Mouse (Mus musculus) ES-E14 (cell line): Measurements from ENCODE around the gene Tmem126a.

ENCODE experiments used
- CHD2 ChIP-seq: IDR thresholded peaks from 2 replicates; pipeline ENCODE4 v1.6.1; 2014; ENCODE audit warnings: mild to moderate bottlenecking, low read depth, low read length, inconsistent platforms
- HCFC1 ChIP-seq: IDR thresholded peaks from 2 replicates; pipeline ENCODE4 v1.6.1; 2012; ENCODE audit warnings: low read length, inconsistent platforms, borderline replicate concordance; ENCODE audit not compliant: insufficient read depth
- MAFK ChIP-seq: IDR thresholded peaks from 2 replicates; pipeline ENCODE4 v1.6.1; 2014; ENCODE audit warnings: mild to moderate bottlenecking, low read depth, low read length, inconsistent platforms; ENCODE audit not compliant: insufficient read depth
- ZC3H11A ChIP-seq: IDR thresholded peaks from 2 replicates; pipeline ENCODE4 v1.6.1; 2012; ENCODE audit warnings: low read depth, mild to moderate bottlenecking, inconsistent platforms, low read length, borderline replicate concordance
- ZNF384 ChIP-seq: IDR thresholded peaks from 2 replicates; pipeline ENCODE4 v1.6.1; 2012; ENCODE audit warnings: low read depth, low read length, inconsistent platforms

DNA sequence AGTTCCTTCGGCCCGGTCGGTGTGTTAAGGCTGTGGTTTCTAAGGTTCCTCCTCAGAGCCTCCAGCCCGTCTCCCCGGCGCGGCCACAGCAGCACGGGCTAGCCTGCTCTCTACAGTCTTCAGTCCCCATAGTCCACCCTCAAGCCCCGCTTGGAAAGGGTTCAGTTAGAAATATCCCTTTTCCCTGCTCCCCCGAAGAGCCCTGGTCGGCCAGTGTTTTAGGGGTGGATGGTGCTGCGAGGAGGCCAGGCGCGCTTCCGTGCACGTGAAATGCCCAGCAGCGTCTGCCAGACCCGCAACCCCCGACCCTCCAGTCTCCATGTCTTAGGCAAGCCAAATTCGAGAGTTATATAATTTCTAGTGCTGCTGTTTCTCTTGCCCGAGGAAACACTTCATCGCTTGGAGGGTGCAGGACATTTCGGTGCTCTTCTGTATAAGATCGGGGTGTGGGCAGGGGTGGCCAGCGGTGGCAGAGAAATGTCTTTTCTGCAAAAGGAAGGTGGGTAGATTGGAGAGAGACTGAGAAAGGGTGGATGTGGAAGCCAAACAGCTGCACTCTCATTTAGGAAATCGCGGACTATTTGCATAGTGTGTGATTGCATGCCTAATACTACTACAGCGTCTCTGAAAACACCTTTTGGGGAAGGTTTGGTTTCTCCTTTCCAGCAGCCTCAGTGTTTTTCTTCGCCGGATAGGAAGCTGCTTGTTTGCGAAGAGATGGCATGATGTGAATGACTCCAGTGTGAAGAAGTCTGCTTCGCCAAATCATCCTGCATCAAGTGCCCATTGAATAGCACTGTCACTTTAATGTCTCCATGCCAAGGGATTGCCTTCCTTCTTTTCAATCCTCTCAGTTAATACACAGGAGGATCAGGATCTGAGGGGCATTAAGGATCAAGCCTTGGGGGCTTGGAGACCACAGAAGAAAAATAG is 19.6 kb upstream of the Tmem126a start, which contains the start of gene Dlg2:
- TF ChIP-seq HCFC1 (no peak), CHD2 (no peak), ZC3H11A (no peak), ZNF384 (no peak), MAFK (no peak)
